Mouse (Mus musculus): ENCODE results near the gene Eef1akmt3. TPM values are rescaled to one million over a fixed set of nuclear protein-coding genes. Genes with fewer than 3 reads are reported as not detected.
A peak's percentile ranks its signal among the peaks of the same experiment; 100 is the strongest.
"Not testable (repeated sequence)": the region's sequence is repeated elsewhere in the genome, so short reads cannot be mapped to it uniquely, and the experiment has no call there.

Gene Eef1akmt3
- polyA plus RNA-seq, 1 experiment from 2014 or later: 0.15 TPM

DNA sequence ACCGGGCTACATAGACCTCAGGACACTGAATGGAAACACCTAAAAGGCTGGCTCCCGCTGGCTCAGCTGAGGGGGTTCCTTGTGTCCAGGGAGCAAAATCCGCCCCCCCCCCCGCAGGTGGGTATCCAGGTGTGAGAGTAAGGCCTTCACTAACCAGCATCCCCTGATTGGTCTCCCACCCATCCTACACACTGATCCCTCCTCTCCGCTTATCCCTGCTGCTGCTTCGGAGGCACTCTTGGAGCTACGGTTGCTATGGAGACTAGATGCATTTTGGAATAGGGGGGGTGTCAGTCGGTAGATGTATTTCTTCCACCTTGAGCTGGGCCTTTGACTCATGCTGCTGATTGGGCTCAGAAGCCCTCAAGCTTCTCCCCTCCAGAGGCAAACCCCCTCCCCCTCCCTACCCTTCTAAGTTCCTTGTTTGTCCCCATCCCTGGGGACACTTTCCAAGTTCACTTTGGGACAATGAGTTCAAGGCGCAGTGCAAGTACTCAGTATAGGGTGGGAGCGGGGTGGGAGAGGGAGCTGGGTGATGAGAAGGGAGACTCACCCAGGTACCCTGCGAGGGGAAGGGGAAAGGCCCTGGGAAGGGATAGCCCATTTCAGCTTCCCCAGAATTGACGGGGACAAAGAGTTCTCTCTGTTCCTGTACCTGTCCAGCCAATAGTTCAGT lies 36.8 kb upstream of the Eef1akmt3 start:
- Histone ChIP-seq H3K4me3 (peak overlapping the region; percentile 70), H3K27me3 (replicated peaks) (peaks cover 59% of the 10 kb centered on the region), H3K36me3 (no peaks in the 10 kb centered on the region), H3K9me3 (no peaks in the 10 kb centered on the region), H3K4me1 (peaks cover 44% of the 10 kb centered on the region), H3K4me2 (replicated peaks) (peak overlapping the region; percentile 98), H3K9ac (peak overlapping the region; percentile 23; the same call in 1 of the 2 replicates), H3K27ac (no peak overlapping the region)
- ATAC-seq (ENCODE audit: low FRiP score, low read depth): peak; percentile 54
- WGBS: 3% methylated on average over 12 of the region's 12 CpGs

DNA sequence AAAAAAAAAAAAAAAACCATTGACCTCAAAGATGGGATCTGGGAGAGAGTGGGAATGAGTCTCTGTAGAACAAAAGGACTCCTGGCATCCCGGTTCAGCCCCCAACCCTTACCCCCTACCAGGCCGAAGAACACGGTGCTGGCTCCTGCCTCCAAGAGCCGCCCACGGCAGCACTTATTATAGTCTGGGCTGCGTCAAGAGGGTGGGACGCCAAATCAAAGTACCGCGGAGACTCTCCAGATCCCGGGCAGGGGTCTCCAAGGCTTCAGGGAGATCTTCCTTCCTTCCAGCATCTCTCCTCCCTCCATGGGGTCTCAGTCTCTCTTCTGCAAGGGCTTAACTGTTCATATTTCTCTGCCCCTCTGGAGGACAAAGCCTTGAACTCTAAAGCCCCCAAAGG lies 36.2 kb upstream of the Eef1akmt3 start:
- no peak for ATAC-seq (ENCODE audit: low FRiP score, low read depth)
- Histone ChIP-seq H3K27ac (no peak overlapping the region), H3K9ac (peak overlapping the region; percentile 4; the same call in 1 of the 2 replicates), H3K9me3 (no peaks in the 10 kb centered on the region), H3K36me3 (no peaks in the 10 kb centered on the region), H3K4me1 (peaks cover 44% of the 10 kb centered on the region), H3K27me3 (replicated peaks) (peaks cover 53% of the 10 kb centered on the region), H3K4me3 (no peak overlapping the region), H3K4me2 (replicated peaks) (peak overlapping the region; percentile 98)
- WGBS: 4% methylated on average over 10 of the region's 10 CpGs

DNA sequence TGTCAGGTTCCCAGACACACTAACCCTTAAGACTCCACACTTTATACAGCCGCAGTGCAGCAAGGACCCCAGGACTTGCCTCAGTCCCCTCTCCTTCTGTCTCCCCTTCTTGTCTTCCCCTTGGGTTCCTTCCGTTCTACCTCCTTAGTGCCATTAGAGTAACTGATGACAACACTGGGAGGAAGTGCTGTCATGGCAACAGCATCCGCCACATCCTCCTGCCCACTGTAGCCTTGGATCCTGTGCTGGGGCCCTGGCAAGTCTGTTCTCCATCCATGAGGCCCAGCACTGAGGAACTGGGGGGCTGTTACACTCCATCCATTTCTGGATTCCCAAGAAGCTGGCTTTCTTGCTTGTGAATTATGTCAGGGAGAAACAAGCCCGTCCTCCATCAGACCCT lies 34.8 kb upstream of the Eef1akmt3 start:
- Histone ChIP-seq H3K4me3 (no peak overlapping the region), H3K4me1 (peaks cover 34% of the 10 kb centered on the region), H3K27ac (no peak overlapping the region), H3K9ac (no peak overlapping the region), H3K9me3 (no peaks in the 10 kb centered on the region), H3K36me3 (no peaks in the 10 kb centered on the region), H3K27me3 (replicated peaks) (peaks cover 39% of the 10 kb centered on the region), H3K4me2 (replicated peaks) (no peak overlapping the region; the same call in 1 of the 2 replicates)
- 42% methylated on average over 4 of the region's 4 CpGs for WGBS
- no peak for ATAC-seq (ENCODE audit: low FRiP score, low read depth)

DNA sequence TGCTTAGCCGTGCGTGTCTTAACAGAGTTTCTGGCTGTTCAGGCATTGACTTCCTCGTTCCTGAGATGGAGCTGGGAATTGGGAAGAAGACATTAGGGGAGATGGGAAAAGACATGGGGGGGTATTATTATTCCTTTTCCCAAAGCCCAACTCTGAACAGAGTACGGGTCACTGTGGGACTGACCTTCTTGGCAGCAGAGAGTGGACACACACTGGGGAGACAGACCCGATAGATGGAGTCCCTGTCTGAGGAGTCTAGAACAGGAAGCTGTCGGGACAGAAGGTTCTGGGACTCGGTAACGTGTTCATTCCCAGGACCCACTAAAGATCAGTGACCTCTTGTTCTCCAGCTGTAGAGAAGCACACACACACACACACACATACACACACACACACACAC lies 34.3 kb upstream of the Eef1akmt3 start:
- Histone ChIP-seq H3K9me3 (no peaks in the 10 kb centered on the region), H3K4me2 (replicated peaks) (no peak overlapping the region), H3K27me3 (replicated peaks) (peaks cover 34% of the 10 kb centered on the region), H3K9ac (no peak overlapping the region), H3K4me1 (peaks cover 34% of the 10 kb centered on the region), H3K36me3 (no peaks in the 10 kb centered on the region), H3K27ac (no peak overlapping the region), H3K4me3 (no peak overlapping the region)
- 82% methylated on average over 8 of the region's 8 CpGs for WGBS
- ATAC-seq (ENCODE audit: low FRiP score, low read depth): no peak

DNA sequence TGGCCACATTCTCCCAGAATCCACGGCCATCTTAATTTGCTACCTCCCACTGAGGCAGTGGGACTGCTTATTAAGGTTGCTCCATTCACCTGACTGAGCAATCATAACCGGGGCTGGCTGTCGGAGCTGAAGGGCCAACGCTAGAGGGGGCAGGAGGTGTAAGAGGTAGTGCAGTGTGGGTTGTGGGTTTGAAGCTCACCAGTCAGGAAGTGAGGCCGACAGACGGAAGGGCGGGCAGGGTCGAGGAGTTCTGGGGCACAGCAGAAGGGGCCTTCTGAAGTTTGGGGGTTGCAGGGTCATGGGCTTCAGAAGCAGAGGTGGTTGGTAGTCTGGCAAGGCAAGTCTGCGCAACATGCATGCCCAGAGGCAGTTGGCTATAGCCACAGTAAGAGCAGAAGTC lies 33.8 kb upstream of the Eef1akmt3 start, which contains the start of gene Agap2:
Gene Agap2, plus strand, starts transcription at position 205 of the 400 bp plus-strand sequence.
- Histone ChIP-seq H3K9me3 (no peaks in the 10 kb centered on the region), H3K9ac (no peak within 1 kb of the TSS), H3K4me3 (no peak within 1 kb of the TSS), H3K4me1 (peaks cover 29% of the 10 kb centered on the region), H3K27me3 (replicated peaks) (peaks cover 29% of the 10 kb centered on the region), H3K4me2 (replicated peaks) (no peak within 1 kb of the TSS; the same call in 1 of the 2 replicates), H3K27ac (no peak within 1 kb of the TSS), H3K36me3 (no peaks in the 10 kb centered on the region)
- ATAC-seq (ENCODE audit: low FRiP score, low read depth): no peak
- 66% methylated on average over 9 of the region's 9 CpGs for WGBS

DNA sequence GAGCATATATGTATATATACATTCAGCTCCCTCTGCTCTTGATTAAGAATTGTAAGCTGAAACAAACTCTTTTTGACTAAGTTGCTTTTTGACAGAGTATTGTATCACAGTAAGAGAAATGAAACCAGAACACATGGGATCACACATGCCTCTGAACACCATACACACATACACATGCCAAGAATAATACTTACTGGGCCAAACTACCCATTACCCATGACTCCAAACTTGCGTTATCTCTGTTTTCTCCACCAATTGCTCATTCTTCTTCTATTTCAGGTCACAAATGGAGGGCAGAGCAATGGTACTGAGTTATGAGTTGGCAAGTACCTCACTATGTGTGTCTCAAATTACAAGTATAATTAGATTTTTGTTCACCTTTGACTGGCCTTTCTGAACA lies 32.7 kb upstream of the Eef1akmt3 start:
- H3K4me1 ChIP-seq: peaks cover 24% of the 10 kb centered on the region
- no peak overlapping the region for H3K9ac ChIP-seq
- no peaks in the 10 kb centered on the region for H3K36me3 ChIP-seq
- no peak overlapping the region for H3K27ac ChIP-seq
- no peak for ATAC-seq (ENCODE audit: low FRiP score, low read depth)
- H3K4me3 ChIP-seq: no peak overlapping the region
- H3K9me3 ChIP-seq: no peaks in the 10 kb centered on the region
- H3K27me3 ChIP-seq (replicated peaks): peaks cover 18% of the 10 kb centered on the region
- no peak overlapping the region for H3K4me2 ChIP-seq (replicated peaks)
- WGBS: 91% methylated on average over 1 of the region's 1 CpGs

DNA sequence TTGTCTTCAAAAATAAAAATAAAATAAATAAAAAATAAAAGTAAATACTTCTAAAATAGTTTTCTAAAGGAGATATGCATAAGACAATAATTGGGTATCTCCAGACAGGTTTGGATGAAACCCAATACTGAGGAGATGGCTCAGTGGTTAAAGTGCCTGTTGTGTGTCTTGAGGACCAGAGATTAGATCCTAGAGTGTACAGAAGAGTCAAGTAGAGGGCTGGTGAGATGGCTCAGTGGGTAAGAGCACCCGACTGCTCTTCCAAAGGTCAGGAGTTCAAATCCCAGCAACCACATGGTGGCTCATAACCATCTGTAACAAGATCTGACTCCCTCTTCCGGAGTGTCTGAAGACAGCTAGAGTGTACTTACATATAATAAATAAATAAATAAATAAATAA lies 31.7 kb upstream of the Eef1akmt3 start:
- Histone ChIP-seq H3K4me1 (peaks cover 27% of the 10 kb centered on the region), H3K27me3 (replicated peaks) (peaks cover 13% of the 10 kb centered on the region)
- H3K4me2 ChIP-seq (replicated peaks); H3K4me3 ChIP-seq; H3K9me3 ChIP-seq; ATAC-seq (ENCODE audit: low FRiP score, low read depth); H3K27ac ChIP-seq; H3K36me3 ChIP-seq; H3K9ac ChIP-seq: not testable (repeated sequence)
- WGBS: 71% methylated on average over 2 of the region's 2 CpGs

DNA sequence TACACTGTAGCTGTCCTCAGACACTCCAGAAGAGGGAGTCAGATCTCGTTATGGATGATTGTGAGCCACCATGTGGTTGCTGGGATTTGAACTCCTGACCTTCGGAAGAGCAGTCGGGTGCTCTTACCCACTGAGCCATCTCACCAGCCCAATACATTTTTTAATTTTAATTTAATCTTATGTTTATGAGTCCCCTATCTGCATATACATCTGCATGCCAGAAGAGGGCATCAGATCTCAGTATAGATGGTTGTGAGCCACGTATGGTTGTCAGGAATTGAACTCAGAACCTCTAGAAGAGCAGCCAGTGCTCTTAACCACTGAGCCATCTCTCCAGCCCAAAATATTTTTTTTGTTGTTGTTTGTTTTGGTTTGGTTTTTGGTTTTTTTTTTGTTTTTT lies 31.0 kb upstream of the Eef1akmt3 start:
- not testable (repeated sequence) for H3K9ac ChIP-seq; H3K9me3 ChIP-seq; H3K4me2 ChIP-seq (replicated peaks); ATAC-seq (ENCODE audit: low FRiP score, low read depth); H3K4me3 ChIP-seq; H3K27me3 ChIP-seq (replicated peaks); H3K27ac ChIP-seq
- peaks cover 13% of the 10 kb centered on the region for H3K36me3 ChIP-seq
- H3K4me1 ChIP-seq: peaks cover 24% of the 10 kb centered on the region
- 93% methylated on average over 4 of the region's 4 CpGs for WGBS

DNA sequence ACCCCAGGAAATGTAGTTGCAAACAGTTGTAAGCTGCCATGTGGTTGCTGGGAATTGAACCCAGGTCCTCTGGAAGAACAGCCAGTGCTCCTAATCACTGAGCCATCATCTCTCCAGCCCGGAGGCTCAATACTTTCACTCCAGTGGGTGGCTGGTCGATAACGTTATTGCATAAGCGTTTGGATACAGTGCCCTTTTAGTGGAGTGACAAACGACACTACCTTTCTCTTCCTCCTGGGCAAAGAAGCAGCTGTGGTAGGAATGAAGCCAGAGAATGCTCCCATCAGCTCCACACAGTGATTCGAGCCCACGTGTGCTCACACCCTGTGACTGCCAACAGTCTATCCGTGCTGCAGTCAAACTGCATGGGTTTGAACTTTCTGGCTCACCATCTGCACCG lies 29.9 kb upstream of the Eef1akmt3 start:
- Histone ChIP-seq H3K4me1 (peaks cover 28% of the 10 kb centered on the region), H3K9ac (peak overlapping the region; percentile 67), H3K27ac (no peak overlapping the region), H3K9me3 (no peaks in the 10 kb centered on the region), H3K4me3 (peak overlapping the region; percentile 48), H3K4me2 (replicated peaks) (peak overlapping the region; percentile 96), H3K27me3 (replicated peaks) (peaks cover 6% of the 10 kb centered on the region; the same call in 1 of the 2 replicates), H3K36me3 (peaks cover 24% of the 10 kb centered on the region)
- WGBS: 78% methylated on average over 9 of the region's 9 CpGs
- no peak for ATAC-seq (ENCODE audit: low FRiP score, low read depth)

DNA sequence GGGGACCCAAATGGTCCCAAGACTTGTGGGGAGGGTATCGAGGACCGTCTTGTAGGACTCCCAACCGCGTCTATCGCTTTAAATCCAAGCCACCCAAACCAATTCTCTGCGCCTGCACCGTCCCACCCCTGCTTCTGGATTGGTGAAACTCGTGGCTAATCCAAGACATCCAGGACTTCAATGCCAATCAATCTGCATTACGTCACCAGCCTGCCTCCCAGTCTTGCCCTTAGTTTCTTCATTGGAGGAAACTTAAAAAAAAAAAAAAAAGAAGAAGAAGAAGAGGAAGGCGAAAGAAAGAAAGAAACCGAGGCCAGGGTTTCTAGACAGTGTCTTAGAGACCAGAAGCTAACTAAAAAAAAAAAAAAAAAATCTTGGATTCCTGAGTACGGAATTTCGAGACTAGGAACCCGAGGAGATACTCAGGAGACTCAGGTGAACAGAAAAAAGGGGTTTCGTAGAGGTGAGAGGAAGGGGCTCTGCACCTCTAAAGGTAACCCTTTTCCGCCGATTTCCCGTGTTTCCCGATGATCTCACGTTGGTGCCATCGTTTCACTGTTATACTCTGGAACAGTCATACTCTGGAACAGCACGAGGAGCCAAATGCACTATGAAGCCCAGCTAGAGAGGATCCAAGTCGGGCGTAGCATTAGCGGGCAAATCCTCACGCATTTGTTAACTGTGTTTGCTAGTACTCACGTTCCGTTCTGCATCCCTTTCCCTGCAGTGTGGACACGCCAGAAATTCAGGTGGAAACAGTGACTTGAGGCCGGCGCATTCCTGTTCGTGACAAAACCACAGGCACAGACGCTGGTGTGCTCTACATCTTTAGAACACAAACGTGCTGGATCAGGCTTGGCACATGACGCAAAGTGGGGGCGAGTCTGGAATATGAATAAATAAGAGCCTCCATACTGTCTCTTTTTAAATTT lies 29.1 kb upstream of the Eef1akmt3 start, which contains the start of gene Tspan31:
Gene Tspan31, minus strand, starts transcription at position 75 of the 932 bp plus-strand sequence.
- Histone ChIP-seq H3K9ac (peak within 1 kb of the TSS; percentile 67), H3K27ac (peak within 1 kb of the TSS; percentile 69), H3K4me2 (replicated peaks) (peak within 1 kb of the TSS; percentile 96), H3K36me3 (peaks cover 31% of the 10 kb centered on the region), H3K9me3 (no peaks in the 10 kb centered on the region), H3K4me3 (peak within 1 kb of the TSS; percentile 55), H3K27me3 (replicated peaks) (no peaks in the 10 kb centered on the region), H3K4me1 (peaks cover 34% of the 10 kb centered on the region)
- 3% methylated on average over 36 of the region's 36 CpGs for WGBS
- peak; percentile 89 for ATAC-seq (ENCODE audit: low FRiP score, low read depth)

DNA sequence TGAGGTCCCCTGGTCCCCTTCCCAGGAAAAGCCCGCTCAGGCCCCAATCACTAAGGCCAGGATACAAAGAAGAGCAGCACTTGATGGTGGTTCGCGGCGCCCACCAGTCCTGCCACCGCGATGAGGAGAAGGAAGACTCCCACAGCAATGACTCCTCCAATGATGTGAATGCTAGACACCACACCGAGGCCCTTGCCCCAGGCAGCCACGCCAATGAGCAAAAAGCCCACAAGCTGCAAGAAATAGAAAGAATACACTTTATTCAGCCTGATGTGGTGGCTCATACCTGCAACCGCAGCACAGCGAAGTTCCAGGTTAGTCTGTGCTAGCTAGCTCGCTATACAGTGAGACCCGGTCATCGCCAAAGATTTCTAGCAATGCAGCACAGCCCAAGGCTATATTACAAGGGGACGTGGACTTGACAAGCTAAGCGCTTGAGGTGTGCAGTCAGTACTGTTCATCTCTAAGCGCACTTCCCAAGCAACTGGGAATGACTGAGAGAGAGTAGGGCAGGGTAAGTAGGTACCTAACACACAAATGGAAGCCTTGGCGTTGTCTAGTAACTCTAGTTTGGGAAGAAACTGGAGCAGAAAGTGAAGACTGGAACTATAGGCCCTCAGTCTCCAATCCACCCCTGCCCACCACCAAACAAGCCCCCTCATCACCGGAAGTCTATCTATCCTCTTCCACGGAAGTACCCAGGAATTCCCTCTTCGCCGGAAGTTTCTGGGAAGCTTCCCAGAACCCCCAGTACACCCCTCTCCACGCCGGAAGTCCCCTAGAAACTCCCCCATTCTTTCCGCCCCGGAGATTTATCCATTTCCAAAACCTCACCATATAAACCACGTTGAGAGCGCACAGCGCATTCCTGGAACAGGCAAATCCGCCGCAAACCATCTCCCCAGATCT lies 28.2 kb upstream of the Eef1akmt3 start:
- Histone ChIP-seq H3K36me3 (peaks cover 40% of the 10 kb centered on the region), H3K4me2 (replicated peaks) (peak overlapping the region; percentile 96), H3K9ac (peak overlapping the region; percentile 64), H3K4me3 (peak overlapping the region; percentile 55), H3K27ac (peak overlapping the region; percentile 69), H3K4me1 (peaks cover 43% of the 10 kb centered on the region), H3K9me3 (no peaks in the 10 kb centered on the region), H3K27me3 (replicated peaks) (no peaks in the 10 kb centered on the region)
- ATAC-seq (ENCODE audit: low FRiP score, low read depth): peak; percentile 80
- WGBS: 10% methylated on average over 30 of the region's 30 CpGs

Data from neural tube, embryonic 12.5 days (tissue).